Mouse (Mus musculus): Measurements from ENCODE around the gene Gbp3. TPM values are rescaled to one million over a fixed set of nuclear protein-coding genes. Genes with fewer than 3 reads are reported as not detected.
A peak's percentile ranks its signal among the peaks of the same experiment; 100 is the strongest.
"Not testable (repeated sequence)": the region's sequence is repeated elsewhere in the genome, so short reads cannot be mapped to it uniquely, and the experiment has no call there.

Gbp3 gene
- 1 to 10 TPM; 2.4 to 3.2 TPM for total RNA-seq (2021)

- no peak for DNase-seq (ENCODE audit: extremely low spot score in 1 of 2, low spot score in 1 of 2)
Observed at GRCm38 (mm10) chr3:142559632-142560228, at the start of gene Gbp3. TSS of gene Gbp3 (plus strand) at chr3:142560026.

- no peak for DNase-seq (ENCODE audit: extremely low spot score in 1 of 2, low spot score in 1 of 2)
Observed at GRCm38 (mm10) chr3:142528116-142528515, 31.7 kb upstream of the Gbp3 start.

GRCm38 (mm10) chr3:142529597-142529996 is 30.2 kb upstream of the Gbp3 start:
- no peak for DNase-seq (ENCODE audit: extremely low spot score in 1 of 2, low spot score in 1 of 2)

GRCm38 (mm10) chr3:142530087-142530953 is 29.5 kb upstream of the Gbp3 start, which contains the start of gene Gbp7:
TSS of gene Gbp7 (plus strand) at chr3:142530342.
- DNase-seq (ENCODE audit: extremely low spot score in 1 of 2, low spot score in 1 of 2) = peak; percentile 17 to 20

- DNase-seq (ENCODE audit: extremely low spot score in 1 of 2, low spot score in 1 of 2) = no peak
Observed at GRCm38 (mm10) chr3:142531595-142531994, 28.2 kb upstream of the Gbp3 start.

- no peak for DNase-seq (ENCODE audit: extremely low spot score in 1 of 2, low spot score in 1 of 2)
Observed at GRCm38 (mm10) chr3:142533185-142533584, 26.6 kb upstream of the Gbp3 start.

- DNase-seq (ENCODE audit: extremely low spot score in 1 of 2, low spot score in 1 of 2) = no peak
Observed at GRCm38 (mm10) chr3:142535667-142536066, 24.2 kb upstream of the Gbp3 start.

GRCm38 (mm10) chr3:142541391-142541790 is 18.4 kb upstream of the Gbp3 start:
- DNase-seq (ENCODE audit: extremely low spot score in 1 of 2, low spot score in 1 of 2) = no peak

GRCm38 (mm10) chr3:142542776-142543175 is 17.1 kb upstream of the Gbp3 start:
- DNase-seq (ENCODE audit: extremely low spot score in 1 of 2, low spot score in 1 of 2) = not testable (repeated sequence)

- no peak for DNase-seq (ENCODE audit: extremely low spot score in 1 of 2, low spot score in 1 of 2)
Observed at GRCm38 (mm10) chr3:142546690-142547089, 13.1 kb upstream of the Gbp3 start.

- DNase-seq (ENCODE audit: extremely low spot score in 1 of 2, low spot score in 1 of 2) = no peak
Observed at GRCm38 (mm10) chr3:142550052-142550676, 9.7 kb upstream of the Gbp3 start.

- no peak for DNase-seq (ENCODE audit: extremely low spot score in 1 of 2, low spot score in 1 of 2)
Observed at GRCm38 (mm10) chr3:142554601-142555000, 5.2 kb upstream of the Gbp3 start.

- DNase-seq (ENCODE audit: extremely low spot score in 1 of 2, low spot score in 1 of 2) = no peak
Observed at GRCm38 (mm10) chr3:142555623-142556022, 4.2 kb upstream of the Gbp3 start.

- peak; percentile 49 to 81 for DNase-seq (ENCODE audit: extremely low spot score in 1 of 2, low spot score in 1 of 2)
Observed at GRCm38 (mm10) chr3:142560296-142560948, 596 bp downstream of the Gbp3 start.

- no peak for DNase-seq (ENCODE audit: extremely low spot score in 1 of 2, low spot score in 1 of 2)
Observed at GRCm38 (mm10) chr3:142561045-142561646, 1.3 kb downstream of the Gbp3 start.

GRCm38 (mm10) chr3:142561666-142562065 is 1.8 kb downstream of the Gbp3 start:
- DNase-seq (ENCODE audit: extremely low spot score in 1 of 2, low spot score in 1 of 2) = no peak

GRCm38 (mm10) chr3:142567490-142567889 is 7.7 kb downstream of the Gbp3 start:
- DNase-seq (ENCODE audit: extremely low spot score in 1 of 2, low spot score in 1 of 2) = not testable (repeated sequence)

- no peak for DNase-seq (ENCODE audit: extremely low spot score in 1 of 2, low spot score in 1 of 2)
Observed at GRCm38 (mm10) chr3:142570738-142571137, 10.9 kb downstream of the Gbp3 start.

- no peak for DNase-seq (ENCODE audit: extremely low spot score in 1 of 2, low spot score in 1 of 2)
Observed at GRCm38 (mm10) chr3:142577108-142577507, 17.3 kb downstream of the Gbp3 start.

GRCm38 (mm10) chr3:142578342-142578741 is 18.5 kb downstream of the Gbp3 start:
- DNase-seq (ENCODE audit: extremely low spot score in 1 of 2, low spot score in 1 of 2) = no peak
